ENCODE assay signal across 13 mouse cellular contexts in the genomic region with DNA sequence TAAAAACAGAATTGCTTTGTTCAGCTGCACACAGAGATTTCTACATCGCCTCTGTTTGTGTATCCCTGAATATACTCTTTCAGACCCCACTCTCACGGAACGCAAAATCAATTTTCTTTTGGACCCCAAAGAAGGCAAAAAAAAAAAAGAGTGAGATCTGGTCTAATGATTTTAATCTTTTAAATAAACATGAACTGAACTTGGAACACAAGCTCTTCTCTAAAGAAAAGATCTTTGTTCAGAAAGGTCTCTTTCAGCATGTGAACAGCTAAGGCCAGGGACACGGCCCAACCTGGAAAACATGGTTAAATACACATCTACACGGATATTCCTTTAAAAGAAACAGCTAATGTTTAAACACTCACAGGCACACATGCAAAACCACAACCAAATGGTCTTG. TPM values are rescaled to one million over a fixed set of nuclear protein-coding genes. Genes with fewer than 3 reads are reported as not detected.
DNase-seq lines count a peak whose midpoint lies in the region; ATAC-seq lines count a peak whose summit lies in the region.
"Had no signal": no experiment of that assay in that cellular context is flagged by ENCODE, and none has a peak within 500 bp of the region (broad histone marks: within the 10 kb centered on the region; RNA-seq: fewer than 3 reads in every experiment).

No protein-coding gene starts in this region.

- peaks cover 21% of the 10 kb centered on the region for H3K4me1 ChIP-seq in kidney, embryonic 15.5 days
- peaks cover 76% of the 10 kb centered on the region for H3K4me1 ChIP-seq in forebrain, embryonic 12.5 days
- H3K4me1 ChIP-seq in hindbrain, embryonic 16.5 days (ENCODE audit: control insufficient read depth, insufficient read depth, low read depth, low read length): peaks cover 23% of the 10 kb centered on the region
- peaks cover 36% of the 10 kb centered on the region for H3K4me1 ChIP-seq in neural tube, embryonic 14.5 days (ENCODE audit: control insufficient read depth, insufficient read depth, low read length)

- peaks cover 5% of the 10 kb centered on the region for H3K9me3 ChIP-seq in kidney, embryonic 15.5 days (replicated peaks)
- no peaks in the 10 kb centered on the region for H3K9me3 ChIP-seq in forebrain, embryonic 12.5 days
- H3K9me3 ChIP-seq in hindbrain, embryonic 16.5 days (ENCODE audit: control insufficient read depth, low read length): no peaks in the 10 kb centered on the region
- H3K9me3 ChIP-seq in neural tube, embryonic 14.5 days (ENCODE audit: control insufficient read depth, low read length): no peaks in the 10 kb centered on the region

- 63% methylated on average over 5 of the region's 5 CpGs for WGBS in kidney, embryonic 15.5 days
- WGBS in forebrain, embryonic 12.5 days: 6% methylated on average over 5 of the region's 5 CpGs
- WGBS in hindbrain, embryonic 16.5 days: 26% methylated on average over 5 of the region's 5 CpGs
- 19% methylated on average over 5 of the region's 5 CpGs for WGBS in neural tube, embryonic 14.5 days

- no peak overlapping the region for H3K9ac ChIP-seq in kidney, embryonic 15.5 days
- no peak overlapping the region for H3K9ac ChIP-seq in forebrain, embryonic 12.5 days
- H3K9ac ChIP-seq in hindbrain, embryonic 16.5 days (ENCODE audit: low read depth, low read length): no peak overlapping the region
- H3K9ac ChIP-seq in neural tube, embryonic 14.5 days (replicated peaks; ENCODE audit: low read depth, low read length): no peak overlapping the region

- no peaks in the 10 kb centered on the region for H3K27me3 ChIP-seq in kidney, embryonic 15.5 days
- no peaks in the 10 kb centered on the region for H3K27me3 ChIP-seq in forebrain, embryonic 12.5 days
- H3K27me3 ChIP-seq in hindbrain, embryonic 16.5 days (replicated peaks; ENCODE audit: control insufficient read depth, insufficient read depth, low read length): no peaks in the 10 kb centered on the region
- H3K27me3 ChIP-seq in neural tube, embryonic 14.5 days (ENCODE audit: control insufficient read depth, insufficient read depth, low read length): no peaks in the 10 kb centered on the region

- no peak for DNase-seq in kidney, postnatal 10 days
- DNase-seq in spleen, adult 12 weeks (ENCODE audit: low spot score): no peak
- no peak for DNase-seq in B cell, adult 2 months
- DNase-seq: lung, postnatal 14 days; right cerebral cortex, postnatal 14 days had no signal

- H3K4me3 ChIP-seq in kidney, embryonic 15.5 days (replicated peaks): no peak overlapping the region
- H3K4me3 ChIP-seq in forebrain, embryonic 12.5 days (replicated peaks): no peak overlapping the region
- no peak overlapping the region for H3K4me3 ChIP-seq in hindbrain, embryonic 16.5 days (ENCODE audit: low read length)
- H3K4me3 ChIP-seq in neural tube, embryonic 14.5 days (ENCODE audit: low read depth, low read length): no peak overlapping the region
- H3K4me3 ChIP-seq: erythroblast, embryonic 14.5 days; myocyte had no signal

- H3K27ac ChIP-seq in kidney, embryonic 15.5 days: peak overlapping the region; percentile 56
- peak overlapping the region; percentile 87 for H3K27ac ChIP-seq in forebrain, embryonic 12.5 days
- peak overlapping the region; percentile 73 for H3K27ac ChIP-seq in hindbrain, embryonic 16.5 days (ENCODE audit: low read depth, low read length)
- H3K27ac ChIP-seq in neural tube, embryonic 14.5 days (ENCODE audit: low read depth, low read length): peak overlapping the region; percentile 75; the same call in 1 of the 2 replicates
- H3K27ac ChIP-seq: kidney, postnatal 0 days had no signal

- no peak overlapping the region for H3K4me2 ChIP-seq in kidney, embryonic 15.5 days
- H3K4me2 ChIP-seq in forebrain, embryonic 12.5 days: peak overlapping the region; percentile 33
- 0 out of 2 replicates have a peak overlapping the region, but pooled peaks have one; percentile 8 for H3K4me2 ChIP-seq in hindbrain, embryonic 16.5 days (ENCODE audit: low read length)
- H3K4me2 ChIP-seq in neural tube, embryonic 14.5 days (ENCODE audit: low read depth, low read length): no peak overlapping the region

- H3K36me3 ChIP-seq in kidney, embryonic 15.5 days: no peaks in the 10 kb centered on the region; the same call in 1 of the 2 replicates
- H3K36me3 ChIP-seq in forebrain, embryonic 12.5 days (replicated peaks): peaks cover 5% of the 10 kb centered on the region
- H3K36me3 ChIP-seq in hindbrain, embryonic 16.5 days (ENCODE audit: control insufficient read depth, insufficient read depth, low read length): no peaks in the 10 kb centered on the region
- H3K36me3 ChIP-seq in neural tube, embryonic 14.5 days (ENCODE audit: control insufficient read depth, insufficient read depth, low read length): no peaks in the 10 kb centered on the region

- no peak for ATAC-seq in kidney, embryonic 15.5 days (replicated peaks; ENCODE audit: low FRiP score)
- no peak for ATAC-seq in forebrain, embryonic 12.5 days (ENCODE audit: low FRiP score)
- ATAC-seq in hindbrain, embryonic 16.5 days: no peak
- ATAC-seq in neural tube, embryonic 14.5 days (ENCODE audit: low read depth): no peak
- ATAC-seq in granulocyte monocyte progenitor cell, adult 5-6 weeks (replicated peaks; ENCODE audit: poor library complexity, severe bottlenecking): no peak

RNA-seq across cellular contexts. Expression of a gene that starts 46.6 kb away (rescaled TPM):
- 10.7 and 13.2 TPM in 2 replicates for polyA plus RNA-seq in kidney, embryonic 15.5 days (2015; fragmentation: Nextera tagmentation; extraction: Ambion mirVana)
- 34.2 and 41.3 TPM in 2 replicates for polyA plus RNA-seq in forebrain, embryonic 12.5 days (2016; fragmentation: Nextera tagmentation; extraction: Ambion mirVana)
- 11.2 and 12.8 TPM in 2 replicates for polyA plus RNA-seq in hindbrain, embryonic 16.5 days (2015; fragmentation: Nextera tagmentation; extraction: Ambion mirVana)
- polyA plus RNA-seq in neural tube, embryonic 14.5 days (2014; fragmentation: Nextera tagmentation; extraction: Ambion mirVana): 25.9 and 29.1 TPM in 2 replicates
- not detected in 2 replicates for total RNA-seq in granulocyte monocyte progenitor cell, adult 5-6 weeks (2014; fragmentation: Nextera tagmentation)
- not detected in 2 replicates for total RNA-seq in granulocyte monocyte progenitor cell, adult 5-6 weeks (2017)
- polyA plus RNA-seq: erythroblast, embryonic 14.5 days; myocyte had no signal

Comparison
In these comparisons a context has a peak if more than half of its experiments do, and no peak if none do; other contexts are left out.
1. H3K4me2 ChIP-seq: peak in forebrain, embryonic 12.5 days (single experiment) and hindbrain, embryonic 16.5 days (single experiment); none in kidney, embryonic 15.5 days (single experiment) and neural tube, embryonic 14.5 days (single experiment).
2. Peak in every context shown above with its lines, with median percentiles within 50 percentile points of each other: H3K27ac ChIP-seq.